Mouse (Mus musculus) adrenal gland, adult 10 weeks (tissue): Measurements from ENCODE around the gene Gm15557. TPM values are rescaled to one million over a fixed set of nuclear protein-coding genes. Genes with fewer than 3 reads are reported as not detected.

ENCODE experiments used
- polyA plus RNA-seq: library from polyadenylated mRNA; stranded (reverse); fragments of 350-450 nt; fragmentation: Illumina TruSeq; extraction: RNeasy Lipid Tissue Mini Kit (QIAGEN cat#74804); gene quantifications from one replicate; pipeline ENCODE4 v1.2.3, GENCODE M21; 2014; ENCODE audit warnings: low read depth, low replicate concordance

Gene Gm15557
- polyA plus RNA-seq, result not detected

DNA sequence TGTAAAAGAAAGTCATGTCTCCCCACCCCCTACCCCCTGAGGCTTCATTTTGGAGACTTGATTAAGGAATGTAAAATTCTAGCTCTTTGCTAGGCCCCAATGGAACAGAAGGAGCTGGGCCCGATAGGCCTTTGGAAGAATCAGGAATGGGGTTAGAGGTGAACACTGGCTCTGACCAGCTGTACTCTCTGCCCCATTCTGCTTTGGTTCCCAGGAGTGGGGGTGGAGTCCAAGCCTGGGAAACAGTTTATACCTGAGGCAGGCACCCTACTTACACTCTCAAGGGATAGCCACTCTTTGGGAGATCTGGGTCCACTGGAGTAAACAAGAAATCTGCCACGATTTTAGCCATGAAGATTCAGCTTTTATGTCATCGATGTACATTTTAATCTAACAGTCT is at the start of gene Gm15557:
Gm15557 (plus strand) TSS at position 48 of the 400 bp plus-strand sequence.

DNA sequence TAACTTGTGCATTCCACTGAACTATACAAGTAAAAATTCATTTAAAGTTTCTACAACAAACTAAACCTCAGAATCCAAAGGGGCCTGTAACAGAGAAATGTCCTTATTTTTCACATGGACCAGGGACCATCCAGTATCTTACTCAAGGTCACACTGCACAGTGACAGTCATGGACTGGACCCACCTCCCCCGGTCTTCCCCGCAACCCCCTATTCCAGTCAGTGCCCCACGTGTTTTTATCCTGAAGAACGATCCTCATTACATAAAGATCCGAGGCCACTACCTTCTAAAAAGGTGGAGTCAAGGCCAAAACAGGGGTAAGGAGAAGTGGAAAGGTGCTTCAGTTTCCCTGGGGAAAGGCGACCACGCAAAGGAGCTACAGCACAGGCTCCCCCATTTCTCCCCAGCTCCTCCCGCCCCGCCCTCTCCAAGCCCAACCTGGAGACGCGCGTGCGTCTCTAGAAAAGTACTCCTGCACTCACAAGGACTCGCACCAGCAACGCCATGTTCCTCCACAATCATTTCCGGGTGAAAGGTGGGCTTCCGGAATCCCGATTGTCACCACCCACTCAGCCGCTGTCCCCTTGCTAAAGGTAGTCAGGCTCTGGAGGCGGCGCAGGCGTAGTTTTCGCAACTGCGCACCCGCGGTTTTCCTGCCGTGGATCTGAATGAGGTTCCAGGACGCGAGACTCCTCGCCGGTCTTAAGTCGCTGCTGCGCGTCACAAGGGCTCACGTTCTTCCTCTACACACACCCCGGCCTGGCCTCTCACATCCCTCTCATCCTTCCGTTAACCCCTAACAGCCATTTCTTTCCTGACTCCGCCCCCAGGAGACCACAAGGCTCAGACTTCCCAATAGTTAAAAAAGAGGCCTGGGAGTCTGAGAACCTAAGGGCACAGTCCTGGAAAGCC is 10.7 kb upstream of the Gm15557 start, which contains the start of gene Uqcc1:
Uqcc1 (minus strand) TSS at position 780 of the 912 bp plus-strand sequence.

GRCm38 (mm10) chr2:155945124-155945523 is 4.6 kb downstream of the Gm15557 start, which contains the start of gene Gdf5:
Gene Gdf5, minus strand, starts transcription at chr2:155945367.

GRCm38 (mm10) chr2:155956134-155957059 is 15.9 kb downstream of the Gm15557 start, which contains the start of gene Cep250:
Gene Cep250, plus strand, starts transcription at chr2:155956458.

Other genes starting within 250 kb of the Gm15557 start
- 135 TPM for gene Trpc4ap, start 248.3 kb upstream of the Gm15557 start, polyA plus RNA-seq
- gene Edem2, start 211.3 kb upstream of the Gm15557 start, polyA plus RNA-seq, result 13.9 TPM
- gene Gm17581, start 204.9 kb upstream of the Gm15557 start, polyA plus RNA-seq, result not detected
- gene Procr, start 189.6 kb upstream of the Gm15557 start, polyA plus RNA-seq, result 26.1 TPM
- 0.17 TPM for gene Mmp24, start 165.4 kb upstream of the Gm15557 start, polyA plus RNA-seq
- 203 TPM for gene BC029722, start 121.3 kb upstream of the Gm15557 start, polyA plus RNA-seq
- 17.1 TPM for gene Eif6, start 113.8 kb upstream of the Gm15557 start, polyA plus RNA-seq
- gene Fam83c, start 105.9 kb upstream of the Gm15557 start, polyA plus RNA-seq, result 0.17 TPM
- 74.9 TPM for gene Uqcc1, start 10.4 kb upstream of the Gm15557 start, polyA plus RNA-seq
- gene Gdf5, start 4.6 kb downstream of the Gm15557 start, polyA plus RNA-seq, result not detected
- gene Cep250, start 15.7 kb downstream of the Gm15557 start, polyA plus RNA-seq, result 1.1 TPM
- gene 6430550D23Rik, start 67.2 kb downstream of the Gm15557 start, polyA plus RNA-seq, result 0.64 TPM
- gene Ergic3, start 67.3 kb downstream of the Gm15557 start, polyA plus RNA-seq, result 23.6 TPM
- not detected for gene Fer1l4, start 112.2 kb downstream of the Gm15557 start, polyA plus RNA-seq
- 0.12 TPM for gene Spag4, start 124.4 kb downstream of the Gm15557 start, polyA plus RNA-seq
- 68.5 TPM for gene Cpne1, start 171.2 kb downstream of the Gm15557 start, polyA plus RNA-seq
- 20.1 TPM for gene Rbm12, start 171.2 kb downstream of the Gm15557 start, polyA plus RNA-seq
- 14.5 TPM for gene Gm28036, start 186.4 kb downstream of the Gm15557 start, polyA plus RNA-seq
- gene Romo1, start 203.3 kb downstream of the Gm15557 start, polyA plus RNA-seq, result 9.9 TPM
- gene Nfs1, start 203.5 kb downstream of the Gm15557 start, polyA plus RNA-seq, result 130 TPM
- 715 TPM for gene Rbm39, start 239.5 kb downstream of the Gm15557 start, polyA plus RNA-seq